ENCODE assay signal across 8 mouse cellular contexts in the genomic region with DNA sequence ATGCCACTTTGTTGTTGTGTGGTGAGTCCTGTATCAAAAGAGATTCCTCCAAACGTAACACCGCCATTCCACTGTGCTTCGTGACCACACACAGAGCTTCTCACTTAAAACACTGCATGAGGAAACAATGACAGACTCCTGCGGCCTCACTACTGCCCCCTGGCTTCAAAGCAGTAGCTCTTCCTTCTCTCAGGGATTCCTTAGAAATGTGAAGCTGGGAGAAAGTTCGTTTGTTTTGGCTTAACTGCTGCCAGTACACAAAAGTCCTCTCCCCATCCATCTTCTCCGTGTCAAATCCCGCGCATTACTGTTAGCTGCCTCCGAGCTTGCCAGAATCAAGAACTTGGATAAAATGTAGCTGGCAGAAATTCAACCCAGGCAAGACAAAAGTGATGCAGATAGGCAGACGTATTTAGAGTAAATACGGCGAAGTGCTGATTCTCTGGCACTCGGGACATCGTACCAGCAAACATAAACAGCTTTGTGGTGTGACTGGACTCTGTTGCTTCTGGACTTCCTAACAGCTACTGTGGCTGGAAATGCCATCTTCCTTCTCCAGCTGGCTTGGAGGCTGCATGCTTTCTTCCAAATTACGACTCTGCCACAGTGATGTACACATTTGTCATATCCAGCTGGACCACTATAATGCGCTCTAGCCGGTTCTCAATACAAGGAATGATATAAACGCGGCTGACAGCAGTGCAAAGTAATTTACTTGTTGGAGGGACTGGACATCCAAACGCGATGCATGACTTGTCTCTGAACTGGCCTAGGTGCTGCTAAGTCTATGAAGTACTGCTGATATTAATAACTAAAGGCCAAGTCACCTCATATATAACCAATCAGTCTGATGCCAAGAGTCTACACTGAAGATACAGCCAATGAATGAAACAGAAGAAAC. TPM values are rescaled to one million over a fixed set of nuclear protein-coding genes. Genes with fewer than 3 reads are reported as not detected.
A peak's percentile ranks its signal among the peaks of the same experiment; 100 is the strongest.
DNase-seq lines count a peak whose midpoint lies in the region; ATAC-seq and TF ChIP-seq lines count a peak whose summit lies in the region.

No protein-coding gene starts in this region.

- H3K36me3 ChIP-seq in intestine, embryonic 15.5 days = no peaks in the 10 kb centered on the region
- H3K36me3 ChIP-seq in lung, embryonic 15.5 days = no peaks in the 10 kb centered on the region

- peak overlapping the region; percentile 38 for H3K4me2 ChIP-seq in intestine, embryonic 15.5 days (replicated peaks)
- peak overlapping the region; percentile 40 for H3K4me2 ChIP-seq in lung, embryonic 15.5 days

- peak overlapping the region; percentile 30; the same call in 1 of the 2 replicates for H3K4me3 ChIP-seq in layer of hippocampus, adult 2 months
- H3K4me3 ChIP-seq in intestine, embryonic 15.5 days (replicated peaks) = peak overlapping the region; percentile 12
- H3K4me3 ChIP-seq in lung, embryonic 15.5 days = 0 out of 2 replicates have a peak overlapping the region, but pooled peaks have one; percentile 7

- H3K4me1 ChIP-seq in intestine, embryonic 15.5 days (replicated peaks) = peaks cover 5% of the 10 kb centered on the region; the same call in 1 of the 2 replicates
- H3K4me1 ChIP-seq in lung, embryonic 15.5 days = peaks cover 6% of the 10 kb centered on the region; the same call in 1 of the 2 replicates

- no peaks in the 10 kb centered on the region for H3K9me3 ChIP-seq in intestine, embryonic 15.5 days
- no peaks in the 10 kb centered on the region for H3K9me3 ChIP-seq in lung, embryonic 15.5 days

- WGBS in intestine, embryonic 15.5 days = 31% methylated on average over 21 of the region's 21 CpGs
- 23% methylated on average over 21 of the region's 21 CpGs for WGBS in lung, embryonic 15.5 days

- peak; percentile 73 for ATAC-seq in erythroid progenitor cell, adult 5-6 weeks (replicated peaks; ENCODE audit: low FRiP score, poor library complexity, severe bottlenecking)
- ATAC-seq in intestine, embryonic 15.5 days = no peak
- peak; percentile 76; the same call in 1 of the 2 replicates for ATAC-seq in lung, embryonic 15.5 days (ENCODE audit: borderline replicate concordance, extremely low read depth, low FRiP score, low TSS enrichment)

- H3K27ac ChIP-seq in layer of hippocampus, adult 2 months = no peak overlapping the region
- H3K27ac ChIP-seq in intestine, embryonic 15.5 days = no peak overlapping the region
- no peak overlapping the region for H3K27ac ChIP-seq in lung, embryonic 15.5 days

- H3K27me3 ChIP-seq in intestine, embryonic 15.5 days (replicated peaks) = no peaks in the 10 kb centered on the region
- H3K27me3 ChIP-seq in lung, embryonic 15.5 days = no peaks in the 10 kb centered on the region

- peak in 1 of 2 experiments; percentile 44 for DNase-seq in layer of hippocampus, adult 2 months (ENCODE audit: low spot score in 2 of 2)
- no peak for DNase-seq in layer of hippocampus, adult 8-10 months (ENCODE audit: low spot score in 2 of 2)
- peak; percentile 70 for DNase-seq in ZHBTc4 (ENCODE audit: low read depth, low spot score)
- peak; percentile 33 for DNase-seq in ovary, postnatal 14 days (ENCODE audit: low spot score)
- DNase-seq in frontal cortex, adult 2 months (ENCODE audit: extremely low spot score in 1 of 2, low spot score in 1 of 2) = no peak

- peak; percentile 93 for TF ChIP-seq CTCF in layer of hippocampus, adult 2 months (conservative IDR thresholded peaks at IDR 0.05)

- no peak overlapping the region for H3K9ac ChIP-seq in intestine, embryonic 15.5 days
- no peak overlapping the region for H3K9ac ChIP-seq in lung, embryonic 15.5 days

RNA-seq across cellular contexts. Expression of a gene that starts 2.4 kb away (rescaled TPM):
- total RNA-seq in layer of hippocampus, adult 2 months (2021) = 1 to 10 TPM; 1.8 to 2.0 TPM
- total RNA-seq in layer of hippocampus, adult 8-10 months (2022) = 1 to 10 TPM; 2.3 to 5.9 (median 4.0) TPM
- 24.3 and 37.1 TPM in 2 replicates for total RNA-seq in erythroid progenitor cell, adult 5-6 weeks (2015; ENCODE audit: low replicate concordance)
- total RNA-seq in erythroid progenitor cell, adult 5-6 weeks (2017; ENCODE audit: low replicate concordance) = 28.7 and 38.0 TPM in 2 replicates
- polyA plus RNA-seq in intestine, embryonic 15.5 days (2015; fragmentation: Nextera tagmentation; extraction: Ambion mirVana) = 5.2 and 7.0 TPM in 2 replicates
- 1.8 and 2.5 TPM in 2 replicates for polyA plus RNA-seq in lung, embryonic 15.5 days (2015; fragmentation: Nextera tagmentation; extraction: Ambion mirVana)
- 2.6 and 3.0 TPM in 2 replicates for polyA plus RNA-seq in frontal cortex, adult 2 months (2012; rRNA removed)

RNA-seq across cellular contexts. Expression of a gene that starts 20.4 kb away (rescaled TPM):
- 10 to 100 TPM; 13.5 to 15.3 TPM for total RNA-seq in layer of hippocampus, adult 2 months (2021)
- 10 to 100 TPM; 10.9 to 20.0 (median 13.0) TPM for total RNA-seq in layer of hippocampus, adult 8-10 months (2022)
- 14.7 and 19.8 TPM in 2 replicates for total RNA-seq in erythroid progenitor cell, adult 5-6 weeks (2015; ENCODE audit: low replicate concordance)
- total RNA-seq in erythroid progenitor cell, adult 5-6 weeks (2017; ENCODE audit: low replicate concordance) = 3.5 and 6.9 TPM in 2 replicates
- 8.8 and 9.4 TPM in 2 replicates for polyA plus RNA-seq in intestine, embryonic 15.5 days (2015; fragmentation: Nextera tagmentation; extraction: Ambion mirVana)
- polyA plus RNA-seq in lung, embryonic 15.5 days (2015; fragmentation: Nextera tagmentation; extraction: Ambion mirVana) = 5.2 and 6.8 TPM in 2 replicates
- 18.2 and 18.4 TPM in 2 replicates for polyA plus RNA-seq in frontal cortex, adult 2 months (2012; rRNA removed)

Comparison
In these comparisons a context has a peak if more than half of its experiments do, and no peak if none do; other contexts are left out.
1. DNase-seq: peak in ZHBTc4 (single experiment) and ovary, postnatal 14 days (single experiment); none in layer of hippocampus, adult 8-10 months (0 of 2) and frontal cortex, adult 2 months (0 of 2).
2. Peak in every context shown above with its lines, with median percentiles within 50 percentile points of each other: H3K4me3 ChIP-seq.